Mouse (Mus musculus): ENCODE results near the gene Gm11084. TPM values are rescaled to one million over a fixed set of nuclear protein-coding genes. Genes with fewer than 3 reads are reported as not detected.

Gene Gm11084
- polyA plus RNA-seq, 1 experiment from 2014 or later: not detected

Small RNA genes within 50 kb of the gene (microRNA-seq; reads per million reads assigned to microRNA genes)
- gene Gm25960: not detected

Other genes with a start within 250 kb of the Gm11084 start
- 56.9 and 58.5 TPM in 2 replicates for gene Sp3, start 6.3 kb downstream of the Gm11084 start, polyA plus RNA-seq (2016; fragmentation: Nextera tagmentation; extraction: Ambion mirVana)
- gene Ola1, start 232.2 kb upstream of the Gm11084 start, polyA plus RNA-seq (2016; fragmentation: Nextera tagmentation; extraction: Ambion mirVana): 84.5 and 86.3 TPM in 2 replicates

All from neural tube, embryonic 12.5 days (tissue).